Mouse (Mus musculus) midbrain, embryonic 11.5 days (tissue): Measurements from ENCODE around the gene Dek. TPM values are rescaled to one million over a fixed set of nuclear protein-coding genes. Genes with fewer than 3 reads are reported as not detected.

Experiments
- ATAC-seq: fragments of 200-750 bp; cut with Nextera tagmentation; 2 replicates; pipeline ENCODE4 v1.8.0; 2017; ENCODE audit warnings: moderate TSS enrichment, moderate library complexity; ENCODE audit not compliant: low FRiP score
- DNase-seq: peaks from one replicate; pipeline ENCODE4 v3.0.0; 2015; ENCODE audit warnings: low spot score; ENCODE audit errors: missing footprints
- H3K27ac ChIP-seq: fragments of 300-500 bp; sonication (generic); 2 replicates; pipeline ENCODE4 v1.5.1; 2014; ENCODE audit warnings: low read depth, low read length
- H3K27me3 ChIP-seq: fragments of 300-500 bp; sonication (generic); 2 replicates; pipeline ENCODE4 v1.6.1; 2014; ENCODE audit warnings: mild to moderate bottlenecking, low read length, moderate library complexity, mixed read lengths; ENCODE audit not compliant: control insufficient read depth, insufficient read depth
- H3K36me3 ChIP-seq: fragments of 300-500 bp; sonication (generic); 2 replicates; pipeline ENCODE4 v1.6.1; 2014; ENCODE audit warnings: mild to moderate bottlenecking, low read length, moderate library complexity, mixed read lengths; ENCODE audit not compliant: control insufficient read depth, insufficient read depth
- H3K4me1 ChIP-seq: fragments of 300-500 bp; sonication (generic); 2 replicates; pipeline ENCODE4 v1.6.1; 2014; ENCODE audit warnings: low read length; ENCODE audit not compliant: control insufficient read depth, insufficient read depth
- H3K4me2 ChIP-seq: fragments of 300-500 bp; sonication (generic); 2 replicates; pipeline ENCODE4 v1.6.1; 2014; ENCODE audit warnings: mild to moderate bottlenecking, moderate library complexity
- H3K4me3 ChIP-seq: fragments of 300-500 bp; sonication (generic); 2 replicates; pipeline ENCODE4 v1.5.1; 2014; ENCODE audit warnings: low read depth, low read length
- H3K9ac ChIP-seq: fragments of 300-500 bp; sonication (generic); 2 replicates; pipeline ENCODE4 v1.6.1; 2014; ENCODE audit warnings: low read length
- H3K9me3 ChIP-seq: fragments of 300-500 bp; sonication (generic); 2 replicates; pipeline ENCODE4 v1.6.1; 2016; ENCODE audit warnings: low read length; ENCODE audit not compliant: control insufficient read depth
- WGBS: fragments of 180-500 bp; shearing (Covaris S2); extraction: QIAGEN DNeasy Blood & Tissue Kit; methylation state at CpG from one replicate; pipeline ENCODE4 v1.1.7; 2014; 5-methylcytosine and 5-hydroxymethylcytosine counted together
- polyA plus RNA-seq: library from polyadenylated mRNA; unstranded; fragments of >200 nt; fragmentation: Nextera tagmentation; extraction: Ambion mirVana; gene quantifications from 2 replicates; pipeline ENCODE4 v1.2.1, GENCODE M21; 2014

The Dek gene
- polyA plus RNA-seq, 1 experiment from 2014 or later, result 409 TPM

GRCm38 (mm10) chr13:47121333-47121889 lies 15.4 kb upstream of the Dek start:
- WGBS, result 39% methylated on average over 12 of the region's 12 CpGs
- H3K4me2 ChIP-seq, result no peak overlapping the region; the same call in 1 of the 2 replicates
- no peak overlapping the region for H3K9ac ChIP-seq
- no peak for DNase-seq
- H3K27ac ChIP-seq, result no peak overlapping the region
- H3K4me1 ChIP-seq, result peaks cover 7% of the 10 kb centered on the region
- no peak for ATAC-seq
- no peaks in the 10 kb centered on the region for H3K36me3 ChIP-seq
- no peak overlapping the region for H3K4me3 ChIP-seq
- peaks cover 27% of the 10 kb centered on the region for H3K27me3 ChIP-seq
- no peaks in the 10 kb centered on the region for H3K9me3 ChIP-seq

GRCm38 (mm10) chr13:47116000-47116399 lies 10.0 kb upstream of the Dek start:
- Histone ChIP-seq H3K9me3 (no peaks in the 10 kb centered on the region), H3K4me3 (no peak overlapping the region), H3K27me3 (peaks cover under 1% of the 10 kb centered on the region; the same call in 1 of the 2 replicates), H3K27ac (no peak overlapping the region), H3K4me1 (no peaks in the 10 kb centered on the region), H3K9ac (no peak overlapping the region), H3K4me2 (no peak overlapping the region), H3K36me3 (no peaks in the 10 kb centered on the region)
- DNase-seq, result no peak
- no peak for ATAC-seq
- 92% methylated on average over 3 of the region's 3 CpGs for WGBS

GRCm38 (mm10) chr13:47112924-47113323 lies 6.9 kb upstream of the Dek start:
- DNase-seq, result no peak
- WGBS, result 72% methylated on average over 3 of the region's 3 CpGs
- H3K27me3 ChIP-seq, result no peaks in the 10 kb centered on the region
- no peak overlapping the region for H3K9ac ChIP-seq
- H3K36me3 ChIP-seq, result no peaks in the 10 kb centered on the region
- no peaks in the 10 kb centered on the region for H3K9me3 ChIP-seq
- no peaks in the 10 kb centered on the region for H3K4me1 ChIP-seq
- ATAC-seq, result no peak
- H3K4me2 ChIP-seq, result no peak overlapping the region
- no peak overlapping the region for H3K27ac ChIP-seq
- H3K4me3 ChIP-seq, result no peak overlapping the region

GRCm38 (mm10) chr13:47112056-47112455 lies 6.1 kb upstream of the Dek start:
- no peak for ATAC-seq
- Histone ChIP-seq H3K27me3 (no peaks in the 10 kb centered on the region), H3K9ac (no peak overlapping the region), H3K4me2 (no peak overlapping the region), H3K36me3 (no peaks in the 10 kb centered on the region), H3K9me3 (no peaks in the 10 kb centered on the region), H3K27ac (no peak overlapping the region), H3K4me1 (peaks cover 1% of the 10 kb centered on the region; the same call in 1 of the 2 replicates), H3K4me3 (no peak overlapping the region)
- no peak for DNase-seq
- WGBS, result 92% methylated on average over 3 of the region's 3 CpGs

- H3K9ac ChIP-seq, result no peak overlapping the region
- no peak overlapping the region for H3K27ac ChIP-seq
- no peaks in the 10 kb centered on the region for H3K9me3 ChIP-seq
- 86% methylated on average over 3 of the region's 3 CpGs for WGBS
- H3K4me2 ChIP-seq, result no peak overlapping the region
- H3K4me3 ChIP-seq, result no peak overlapping the region
- H3K4me1 ChIP-seq, result peaks cover 5% of the 10 kb centered on the region; the same call in 1 of the 2 replicates
- ATAC-seq, result no peak
- H3K36me3 ChIP-seq, result no peaks in the 10 kb centered on the region
- H3K27me3 ChIP-seq, result no peaks in the 10 kb centered on the region
- no peak for DNase-seq
Measured at GRCm38 (mm10) chr13:47111185-47111584, 5.2 kb upstream of the Dek start.

GRCm38 (mm10) chr13:47109239-47109638 lies 3.2 kb upstream of the Dek start:
- no peaks in the 10 kb centered on the region for H3K9me3 ChIP-seq
- peaks cover 6% of the 10 kb centered on the region for H3K4me1 ChIP-seq
- WGBS, result 78% methylated on average over 2 of the region's 2 CpGs
- no peak overlapping the region for H3K4me2 ChIP-seq
- no peaks in the 10 kb centered on the region for H3K36me3 ChIP-seq
- H3K9ac ChIP-seq, result no peak overlapping the region
- no peak for ATAC-seq
- no peak for DNase-seq
- no peaks in the 10 kb centered on the region for H3K27me3 ChIP-seq
- H3K27ac ChIP-seq, result no peak overlapping the region
- H3K4me3 ChIP-seq, result no peak overlapping the region

GRCm38 (mm10) chr13:47106580-47106888 lies 533 bp upstream of the Dek start:
- Histone ChIP-seq H3K27me3 (no peaks in the 10 kb centered on the region), H3K36me3 (no peaks in the 10 kb centered on the region), H3K4me3 (peak overlapping the region; percentile 96), H3K27ac (peak overlapping the region; percentile 99), H3K9me3 (no peaks in the 10 kb centered on the region), H3K4me1 (peaks cover 21% of the 10 kb centered on the region), H3K9ac (peak overlapping the region; percentile 99), H3K4me2 (peak overlapping the region; percentile 71)
- WGBS, result 2% methylated on average over 20 of the region's 20 CpGs
- ATAC-seq, result no peak
- peak; percentile 98 for DNase-seq

- H3K4me1 ChIP-seq, result peaks cover 21% of the 10 kb centered on the region
- H3K4me3 ChIP-seq, result peak overlapping the region; percentile 96
- no peaks in the 10 kb centered on the region for H3K9me3 ChIP-seq
- H3K36me3 ChIP-seq, result peaks cover 3% of the 10 kb centered on the region; the same call in 1 of the 2 replicates
- peak; percentile 96 for DNase-seq
- WGBS, result under 1% methylated on average over 25 of the region's 25 CpGs
- no peaks in the 10 kb centered on the region for H3K27me3 ChIP-seq
- H3K4me2 ChIP-seq, result peak overlapping the region; percentile 71
- H3K27ac ChIP-seq, result peak overlapping the region; percentile 99
- ATAC-seq, result no peak
- peak overlapping the region; percentile 99 for H3K9ac ChIP-seq
Measured at GRCm38 (mm10) chr13:47104856-47105541, 1.0 kb downstream of the Dek start.

GRCm38 (mm10) chr13:47104146-47104545 lies 1.9 kb downstream of the Dek start:
- Histone ChIP-seq H3K4me2 (peak overlapping the region; percentile 71), H3K36me3 (peaks cover 3% of the 10 kb centered on the region; the same call in 1 of the 2 replicates), H3K9ac (peak overlapping the region; percentile 59; the same call in 1 of the 2 replicates), H3K27ac (no peak overlapping the region), H3K9me3 (no peaks in the 10 kb centered on the region), H3K4me3 (peak overlapping the region; percentile 96), H3K4me1 (peaks cover 21% of the 10 kb centered on the region), H3K27me3 (no peaks in the 10 kb centered on the region)
- DNase-seq, result no peak
- WGBS, result 18% methylated on average over 2 of the region's 2 CpGs
- no peak for ATAC-seq
